Mouse (Mus musculus): Measurements from ENCODE around the gene Lsm2.

DNA sequence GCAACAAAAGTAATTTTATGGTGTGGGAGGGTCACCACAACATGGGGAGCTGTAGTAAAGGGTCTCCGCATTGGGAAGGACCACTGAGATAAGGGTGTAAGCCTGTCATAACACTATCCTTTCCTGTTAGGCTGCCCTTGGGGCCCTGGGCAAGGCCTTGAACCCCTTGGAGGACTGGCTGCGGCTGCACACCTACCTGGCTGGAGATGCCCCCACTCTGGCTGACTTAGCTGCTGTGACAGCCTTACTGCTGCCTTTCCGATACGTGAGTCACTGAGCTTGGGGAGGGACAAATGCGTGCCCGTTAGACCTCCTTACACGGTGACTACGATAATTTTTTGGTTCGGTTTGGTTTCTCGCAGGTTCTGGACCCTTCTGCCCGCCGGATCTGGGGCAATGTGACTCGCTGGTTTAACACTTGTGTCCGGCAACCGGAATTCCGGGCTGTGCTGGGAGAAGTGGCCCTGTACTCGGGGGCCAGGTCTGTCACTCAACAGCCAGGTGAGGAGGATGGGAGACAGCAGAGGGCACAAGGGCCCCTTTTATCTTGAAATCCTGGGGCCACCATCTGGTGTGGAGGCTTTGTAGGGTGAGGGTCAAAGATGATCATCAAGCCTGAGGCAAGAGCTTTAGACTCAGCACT is 22.5 kb downstream of the Lsm2 start:
- TF ChIP-seq CTCF (IDR thresholded peaks at IDR 0.05; ENCODE audit: extremely low read depth, insufficient read depth, insufficient read length, insufficient replicate concordance) (no peak), POLR2A (IDR thresholded peaks at IDR 0.05; ENCODE audit: low read depth, low read length) (no peak)
